Mouse (Mus musculus) brain, embryonic 14.5 days (tissue): Measurements from ENCODE around the gene Gcc2.

Experiments used
- CTCF ChIP-seq: fragments of 200-500 bp; IDR thresholded peaks from 2 replicates; pipeline ENCODE4 v1.5.1; 2012; ENCODE audit warnings: inconsistent platforms, mild to moderate bottlenecking, moderate library complexity, borderline replicate concordance; ENCODE audit not compliant: insufficient read depth, insufficient read length; ENCODE audit errors: extremely low read depth
- POLR2A ChIP-seq: fragments of 200-500 bp; IDR thresholded peaks from 2 replicates; pipeline ENCODE4 v1.6.1; 2012; ENCODE audit warnings: mild to moderate bottlenecking, inconsistent platforms, borderline replicate concordance; ENCODE audit not compliant: poor library complexity, insufficient read depth, insufficient read length, severe bottlenecking; ENCODE audit errors: extremely low read depth

DNA sequence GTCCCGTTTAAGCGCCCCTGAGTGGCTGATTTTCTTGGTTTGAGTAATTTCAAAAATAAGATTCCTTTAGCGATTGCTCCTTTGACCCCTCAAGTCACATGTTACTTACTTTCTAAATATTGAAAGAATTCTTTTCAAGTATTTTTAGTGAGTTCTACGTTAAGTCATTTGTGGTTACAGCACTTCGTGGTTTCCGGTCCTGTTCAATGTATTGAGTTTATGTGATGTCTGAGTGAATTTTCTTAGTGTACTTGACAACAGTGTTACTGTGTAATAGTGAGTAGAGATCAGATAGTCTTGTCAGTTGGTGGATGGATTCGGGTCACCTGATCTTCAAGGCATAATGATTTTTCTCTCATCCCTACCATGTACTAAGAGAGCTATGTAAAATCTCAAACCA, 26.9 kb downstream of the Gcc2 start:
- no peak for TF ChIP-seq CTCF
- no peak for TF ChIP-seq POLR2A
